Mouse (Mus musculus): ENCODE measurements around the gene Mitf.

Gene Mitf

DNA sequence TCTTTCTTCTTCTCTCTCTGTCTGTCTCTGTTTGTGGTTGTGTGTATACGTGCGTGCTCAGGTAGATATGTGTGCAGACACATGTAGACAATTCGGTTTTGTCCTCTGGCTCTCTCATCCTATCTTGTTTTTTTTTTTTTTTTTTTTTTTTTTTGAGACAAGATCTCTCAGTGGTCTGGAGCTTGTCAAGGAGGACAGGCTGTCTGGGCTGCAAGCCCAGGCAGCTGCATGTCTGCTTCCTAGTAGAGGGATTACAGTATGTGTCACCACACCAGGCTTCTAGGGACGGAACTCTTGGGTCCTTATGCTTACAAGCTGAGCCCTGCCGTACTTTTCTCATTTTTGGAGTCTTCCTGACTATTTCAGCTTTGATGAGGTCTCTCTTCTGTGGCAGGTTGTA, 73.5 kb downstream of the Mitf start:
- DNase-seq (ENCODE audit: low spot score in 2 of 2) = no peak

GRCm38 (mm10) chr6:97881935-97882334, 75.1 kb downstream of the Mitf start:
- DNase-seq (ENCODE audit: low spot score in 2 of 2) = no peak

DNA sequence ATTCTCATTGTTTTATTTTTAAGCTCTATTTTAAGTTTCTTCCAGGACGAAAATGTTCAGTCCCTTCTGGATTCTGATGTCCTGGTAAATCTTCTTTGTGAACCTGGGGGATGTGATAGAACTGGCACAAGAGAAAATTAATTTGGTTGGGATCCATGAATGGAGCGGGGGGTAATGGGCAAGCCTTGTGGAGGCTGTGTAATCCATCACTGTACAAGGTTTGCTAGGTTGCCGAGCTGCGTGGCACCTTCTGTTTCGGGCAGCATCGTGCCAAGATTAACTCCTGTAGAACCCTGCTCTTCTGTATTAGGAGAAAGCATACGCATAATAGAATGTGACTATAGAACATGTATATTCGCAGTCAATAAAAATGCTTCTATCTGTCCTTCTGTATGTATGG, 76.1 kb downstream of the Mitf start:
- DNase-seq (ENCODE audit: low spot score in 2 of 2) = no peak

DNA sequence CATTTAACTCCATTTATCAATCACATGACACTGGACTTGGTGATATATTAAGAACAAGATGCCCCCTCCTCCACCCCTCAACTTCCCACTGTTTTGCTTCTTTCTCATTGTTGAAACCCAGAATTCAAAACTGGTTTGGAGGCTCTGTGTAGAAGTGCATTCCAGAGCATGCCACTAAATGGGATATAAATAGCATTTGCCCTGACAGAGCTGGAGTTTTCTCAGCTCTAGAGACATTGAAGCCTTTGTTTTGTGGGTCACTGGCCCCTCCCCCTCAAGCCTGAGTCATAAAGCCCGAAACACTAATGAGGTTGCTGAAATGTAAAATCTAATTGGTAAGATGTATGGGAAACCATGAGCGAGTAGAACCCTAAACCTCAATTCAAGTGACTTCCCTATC, 76.6 kb downstream of the Mitf start:
- no peak for DNase-seq (ENCODE audit: low spot score in 2 of 2)

DNA sequence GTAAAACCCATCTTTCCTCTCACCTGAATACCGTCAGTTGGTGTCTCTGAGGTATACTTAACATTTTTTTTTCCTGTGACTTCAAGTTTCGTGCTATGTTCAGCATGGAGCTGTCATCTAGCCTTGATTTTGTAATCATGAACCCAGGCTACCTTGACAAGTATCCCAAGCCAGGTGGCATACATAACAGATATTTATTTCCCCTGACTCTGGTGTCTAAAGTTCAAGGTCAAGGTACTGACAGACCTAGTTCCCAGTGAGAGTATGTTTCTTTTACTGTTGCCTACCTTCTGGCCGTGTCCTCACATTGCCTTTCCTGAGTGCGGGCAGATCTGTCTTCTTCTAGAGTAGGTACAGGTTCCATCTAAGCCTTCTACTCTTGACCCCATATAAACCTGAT, 78.1 kb downstream of the Mitf start:
- DNase-seq (ENCODE audit: low spot score in 2 of 2) = no peak

- no peak for DNase-seq (ENCODE audit: low spot score in 2 of 2)
Observed at GRCm38 (mm10) chr6:97885606-97886005, 78.8 kb downstream of the Mitf start.

- DNase-seq (ENCODE audit: low spot score in 2 of 2) = no peak
Observed at GRCm38 (mm10) chr6:97887893-97888292, 81.0 kb downstream of the Mitf start.

DNA sequence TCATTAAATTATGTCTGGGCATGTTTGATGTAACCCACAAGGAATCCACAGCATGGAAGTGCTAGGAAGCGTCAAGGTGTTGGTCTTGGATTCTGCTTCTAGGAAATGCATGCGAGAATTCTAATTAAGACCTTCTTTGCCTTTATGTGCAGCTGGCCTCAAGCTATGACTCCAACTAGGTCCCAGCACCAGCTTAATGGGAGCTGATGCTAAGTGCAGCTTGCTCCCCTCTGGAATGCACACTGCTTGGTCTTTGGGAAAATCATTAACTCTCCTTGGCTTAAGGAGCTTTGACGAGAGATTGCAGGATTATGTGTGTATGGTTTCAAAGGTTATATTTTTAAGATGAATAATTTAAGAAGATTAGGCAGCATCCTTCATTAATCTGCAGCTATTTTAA, 81.7 kb downstream of the Mitf start:
- DNase-seq (ENCODE audit: low spot score in 2 of 2) = no peak

DNA sequence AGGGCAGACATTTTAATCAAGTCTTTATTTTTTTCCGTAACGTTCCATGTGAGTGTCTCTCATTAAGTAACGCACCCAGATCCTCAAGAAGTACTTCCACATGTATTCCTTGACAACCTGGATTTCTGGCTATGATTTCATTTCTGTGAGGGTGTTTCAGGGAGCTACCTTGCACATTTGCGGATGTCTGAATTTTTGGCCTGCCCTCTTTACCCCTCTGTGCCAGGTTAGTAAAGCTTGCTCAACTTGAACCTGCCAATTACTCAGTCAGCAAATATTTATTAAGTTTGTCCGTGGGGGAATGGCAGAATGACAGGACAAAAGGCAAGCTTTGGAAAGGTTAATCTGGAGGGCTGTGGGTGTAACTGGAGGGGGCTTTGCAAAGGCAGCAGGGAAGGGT, 86.7 kb downstream of the Mitf start:
- DNase-seq (ENCODE audit: low spot score in 2 of 2) = no peak

- DNase-seq (ENCODE audit: low spot score in 2 of 2) = no peak
Observed at GRCm38 (mm10) chr6:97897191-97897590, 90.3 kb downstream of the Mitf start.

- DNase-seq (ENCODE audit: low spot score in 2 of 2) = no peak
Observed at GRCm38 (mm10) chr6:97898085-97898484, 91.2 kb downstream of the Mitf start.

DNA sequence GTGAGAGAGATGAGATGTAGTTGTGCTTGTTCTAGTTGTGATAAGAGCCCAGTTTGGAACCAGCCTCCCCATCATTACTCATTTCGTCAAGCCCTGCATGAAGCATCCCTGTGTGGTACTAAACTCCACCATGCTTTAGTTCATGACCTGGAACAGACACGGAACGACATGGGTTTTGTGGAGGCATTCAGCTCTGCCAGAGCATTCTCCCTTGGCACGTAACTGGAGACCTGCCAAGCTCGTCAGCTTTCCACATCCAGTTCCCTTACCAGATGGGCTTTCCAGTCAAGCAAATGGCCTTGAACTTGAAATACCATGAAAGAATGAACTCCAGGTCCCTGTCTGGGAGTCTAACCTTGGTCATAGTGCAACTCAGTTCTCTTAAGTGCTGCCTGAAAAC, 94.7 kb downstream of the Mitf start:
- no peak for DNase-seq (ENCODE audit: low spot score in 2 of 2)

GRCm38 (mm10) chr6:97902205-97902604, 95.4 kb downstream of the Mitf start:
- no peak for DNase-seq (ENCODE audit: low spot score in 2 of 2)

DNA sequence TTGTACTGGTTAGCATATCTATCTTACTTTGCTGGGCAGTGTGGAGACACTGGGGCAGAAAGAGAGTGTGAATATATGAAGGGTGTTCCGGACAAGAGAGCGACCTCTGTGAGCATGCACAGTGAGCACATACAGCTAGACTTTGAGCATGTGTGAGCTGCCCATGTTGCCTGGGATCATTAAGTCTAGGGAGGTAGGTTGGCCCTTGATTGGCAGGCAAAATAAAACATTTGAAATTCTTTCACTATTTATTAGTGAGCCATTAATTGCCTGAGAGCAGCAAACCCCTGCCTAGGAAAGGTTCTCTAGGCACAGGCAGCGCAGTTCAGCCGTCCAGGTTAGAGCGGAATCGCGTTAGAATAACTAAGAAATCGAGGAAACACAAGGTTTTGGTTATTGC, 107.9 kb downstream of the Mitf start:
- no peak for DNase-seq (ENCODE audit: low spot score in 2 of 2)

GRCm38 (mm10) chr6:97916386-97916903, 109.6 kb downstream of the Mitf start:
- no peak for DNase-seq (ENCODE audit: low spot score in 2 of 2)

DNA sequence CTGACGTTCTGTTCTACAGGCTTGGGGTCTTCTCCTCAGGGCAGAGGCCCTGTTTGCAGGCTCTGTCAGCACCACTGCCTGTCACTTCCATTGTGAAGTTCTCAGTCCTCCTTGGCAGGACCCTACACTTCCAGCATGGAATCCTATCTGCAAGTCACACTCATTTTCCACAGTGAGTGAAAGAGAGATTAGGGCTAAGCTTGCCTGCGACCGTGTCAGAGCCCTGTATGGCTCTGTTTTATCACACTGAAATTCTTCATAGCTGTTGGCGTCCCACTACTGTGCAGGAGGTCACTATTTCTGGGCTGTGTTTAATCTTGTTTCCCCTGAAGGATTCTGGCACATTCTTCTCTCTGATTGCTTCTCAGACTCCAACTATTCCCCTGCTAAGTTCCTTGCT, 111.2 kb downstream of the Mitf start:
- DNase-seq (ENCODE audit: low spot score in 2 of 2) = no peak

DNA sequence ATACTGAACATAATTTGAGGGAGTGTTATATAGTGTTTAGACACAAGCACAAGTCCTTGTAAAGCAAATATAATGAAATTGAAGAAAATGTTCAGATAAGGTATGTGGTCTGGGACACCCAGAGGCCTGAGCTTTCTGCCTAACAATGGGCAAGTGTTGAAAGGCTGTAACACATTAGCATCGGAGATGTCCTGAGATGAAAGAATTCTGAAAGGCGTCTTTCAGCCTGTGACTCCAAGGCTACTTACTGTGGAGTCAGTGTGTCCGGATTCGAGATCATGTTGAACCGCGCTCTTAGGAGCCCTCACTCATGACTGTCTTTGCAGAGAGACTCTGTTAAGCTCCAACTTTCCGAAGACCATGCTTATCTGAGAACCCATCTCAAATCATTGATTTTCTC, 111.6 kb downstream of the Mitf start:
- no peak for DNase-seq (ENCODE audit: low spot score in 2 of 2)

DNA sequence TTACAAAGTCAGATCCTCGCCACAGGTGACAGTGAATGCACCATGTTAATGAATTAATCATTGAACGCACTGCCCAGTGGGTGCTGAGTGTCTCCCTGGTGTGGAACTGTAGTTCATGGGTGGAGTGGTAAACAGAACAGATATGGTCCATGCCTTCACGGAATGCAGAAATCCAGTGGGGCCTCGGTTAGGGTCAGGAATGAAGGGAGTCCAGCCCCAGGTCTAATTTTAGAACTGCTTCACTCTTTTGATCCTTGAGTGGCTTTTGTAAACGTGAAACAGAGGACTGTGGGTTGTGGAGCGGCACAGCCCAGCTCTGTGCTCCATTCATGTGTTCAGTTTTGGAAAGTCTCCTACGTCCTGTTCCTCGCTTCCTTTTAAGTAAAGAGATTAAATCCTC, 112.4 kb downstream of the Mitf start:
- DNase-seq (ENCODE audit: low spot score in 2 of 2) = no peak

- DNase-seq (ENCODE audit: low spot score in 2 of 2) = no peak
Observed at GRCm38 (mm10) chr6:97921591-97921990, 114.7 kb downstream of the Mitf start.

DNA sequence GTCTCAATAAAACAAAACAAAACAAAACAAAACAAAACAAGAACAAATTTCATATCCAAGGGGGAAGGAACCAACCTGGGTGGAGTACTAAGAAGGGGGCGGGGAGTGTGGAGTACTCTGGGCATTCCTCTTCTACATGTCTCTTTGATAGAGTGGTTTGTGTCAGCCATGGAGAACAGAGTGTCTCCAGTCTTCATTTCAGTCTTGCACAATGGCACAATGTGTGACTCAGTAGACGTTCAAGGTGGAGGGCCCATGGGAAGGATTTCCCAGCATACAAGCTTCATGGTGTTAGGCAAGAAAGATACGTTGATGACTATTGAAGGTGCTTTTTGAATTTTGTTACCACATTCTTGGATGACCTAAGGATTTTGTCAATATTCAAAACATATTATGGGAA, 117.4 kb downstream of the Mitf start:
- DNase-seq (ENCODE audit: low spot score in 2 of 2) = no peak

GRCm38 (mm10) chr6:97929051-97929450, 122.2 kb downstream of the Mitf start:
- no peak for DNase-seq (ENCODE audit: low spot score in 2 of 2)

- no peak for DNase-seq (ENCODE audit: low spot score in 2 of 2)
Observed at GRCm38 (mm10) chr6:97929466-97929865, 122.6 kb downstream of the Mitf start.

DNA sequence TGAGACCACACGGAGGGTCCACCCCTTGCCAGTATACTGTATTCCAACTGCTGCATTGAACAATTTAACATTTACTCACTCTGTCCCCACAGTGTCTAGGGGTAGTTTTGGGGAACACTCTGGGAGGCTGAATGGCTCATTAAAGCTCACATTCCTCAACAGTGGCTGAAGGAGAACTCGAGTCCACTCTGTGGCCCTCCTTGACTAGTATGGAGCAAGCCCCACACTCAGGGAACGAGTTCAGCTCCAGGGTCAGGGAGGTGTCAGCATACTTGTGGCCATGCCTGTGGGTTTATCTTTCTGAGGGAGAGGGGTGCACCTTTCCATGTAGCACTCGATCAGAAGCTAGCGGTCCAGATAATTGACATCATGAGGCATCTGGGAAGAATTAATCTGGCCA, 130.3 kb downstream of the Mitf start:
- DNase-seq (ENCODE audit: low spot score in 2 of 2) = no peak

DNA sequence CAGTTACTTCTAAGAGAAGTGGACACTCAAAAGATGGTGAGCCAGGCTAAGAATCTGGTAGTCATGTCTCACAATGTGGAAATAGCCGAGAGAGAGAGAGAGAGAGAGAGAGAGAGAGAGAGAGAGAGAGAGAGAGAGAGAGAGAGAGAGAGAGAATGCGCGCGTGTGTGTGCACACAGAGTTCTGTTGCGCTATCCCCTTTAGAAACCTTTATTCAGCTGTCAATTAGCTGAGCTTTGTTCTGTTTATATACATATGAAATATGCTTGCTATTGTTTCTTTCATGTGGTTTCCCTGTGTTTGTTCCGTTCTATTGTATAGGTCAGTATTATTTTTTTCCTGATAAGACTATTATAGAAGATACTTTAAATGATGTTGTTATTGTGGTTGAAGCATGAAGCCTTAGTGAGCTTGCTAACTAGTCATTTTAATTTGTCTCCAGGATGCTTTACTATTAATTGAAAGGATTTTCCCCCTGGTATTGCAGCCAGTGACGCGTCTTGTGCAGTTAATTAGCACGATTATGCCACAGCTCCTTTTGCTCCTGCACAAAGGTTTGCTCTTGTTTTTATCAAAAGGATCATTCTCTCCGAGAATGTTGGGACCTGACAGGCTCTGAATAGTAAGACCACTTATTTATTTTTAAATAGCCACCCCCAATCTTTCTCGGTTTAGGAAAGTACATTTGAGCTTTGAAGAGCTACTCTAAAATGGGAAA, 131.2 kb downstream of the Mitf start:
- no peak for DNase-seq (ENCODE audit: low spot score in 2 of 2)

Measured in urinary bladder, postnatal 4 days (tissue).